Mouse (Mus musculus): ENCODE data around the gene Ppp4r4.
"Not testable (repeated sequence)": the region's sequence is repeated elsewhere in the genome, so short reads cannot be mapped to it uniquely, and the experiment has no call there.

Gene Ppp4r4

GRCm38 (mm10) chr12:103532020-103532648 lies at the start of gene Ppp4r4:
TSS of gene Ppp4r4 (plus strand) at chr12:103532283.
- peak; percentile 66 for DNase-seq (ENCODE audit: low spot score)

GRCm38 (mm10) chr12:103482781-103483180 lies 49.3 kb upstream of the Ppp4r4 start:
- no peak for DNase-seq (ENCODE audit: low spot score)

- not testable (repeated sequence) for DNase-seq (ENCODE audit: low spot score)
These were observed 47.7 kb upstream of the Ppp4r4 start for GRCm38 (mm10) chr12:103484200-103484972.

- DNase-seq (ENCODE audit: low spot score) = no peak
These were observed 45.4 kb upstream of the Ppp4r4 start for GRCm38 (mm10) chr12:103486726-103487125.

GRCm38 (mm10) chr12:103487276-103487675 lies 44.8 kb upstream of the Ppp4r4 start:
- DNase-seq (ENCODE audit: low spot score) = no peak

- no peak for DNase-seq (ENCODE audit: low spot score)
These were observed 44.3 kb upstream of the Ppp4r4 start for GRCm38 (mm10) chr12:103487750-103488149.

- DNase-seq (ENCODE audit: low spot score) = no peak
These were observed 40.9 kb upstream of the Ppp4r4 start for GRCm38 (mm10) chr12:103491091-103491730.

GRCm38 (mm10) chr12:103492767-103493166 lies 39.3 kb upstream of the Ppp4r4 start:
- peak; percentile 71 for DNase-seq (ENCODE audit: low spot score)

GRCm38 (mm10) chr12:103494486-103494885 lies 37.6 kb upstream of the Ppp4r4 start:
- peak; percentile 41 for DNase-seq (ENCODE audit: low spot score)

- no peak for DNase-seq (ENCODE audit: low spot score)
These were observed 33.3 kb upstream of the Ppp4r4 start for GRCm38 (mm10) chr12:103498768-103499167.

GRCm38 (mm10) chr12:103499261-103499660 lies 32.8 kb upstream of the Ppp4r4 start:
- DNase-seq (ENCODE audit: low spot score) = no peak

- no peak for DNase-seq (ENCODE audit: low spot score)
These were observed 28.8 kb upstream of the Ppp4r4 start for GRCm38 (mm10) chr12:103503300-103503699.

- no peak for DNase-seq (ENCODE audit: low spot score)
These were observed 27.7 kb upstream of the Ppp4r4 start for GRCm38 (mm10) chr12:103504402-103504801.

GRCm38 (mm10) chr12:103508346-103508745 lies 23.7 kb upstream of the Ppp4r4 start:
- no peak for DNase-seq (ENCODE audit: low spot score)

GRCm38 (mm10) chr12:103509893-103510292 lies 22.2 kb upstream of the Ppp4r4 start:
- DNase-seq (ENCODE audit: low spot score) = no peak

- DNase-seq (ENCODE audit: low spot score) = no peak
These were observed 20.5 kb upstream of the Ppp4r4 start for GRCm38 (mm10) chr12:103511586-103511985.

- DNase-seq (ENCODE audit: low spot score) = no peak
These were observed 19.0 kb upstream of the Ppp4r4 start for GRCm38 (mm10) chr12:103513039-103513438.

- DNase-seq (ENCODE audit: low spot score) = no peak
These were observed 18.6 kb upstream of the Ppp4r4 start for GRCm38 (mm10) chr12:103513451-103513871.

GRCm38 (mm10) chr12:103514354-103514753 lies 17.7 kb upstream of the Ppp4r4 start:
- DNase-seq (ENCODE audit: low spot score) = no peak

- DNase-seq (ENCODE audit: low spot score) = no peak
These were observed 16.4 kb upstream of the Ppp4r4 start for GRCm38 (mm10) chr12:103515638-103516037.

GRCm38 (mm10) chr12:103518640-103519039 lies 13.4 kb upstream of the Ppp4r4 start:
- peak; percentile 9 for DNase-seq (ENCODE audit: low spot score)

GRCm38 (mm10) chr12:103530596-103530995 lies 1.5 kb upstream of the Ppp4r4 start:
- no peak for DNase-seq (ENCODE audit: low spot score)
